Mouse (Mus musculus) E14TG2a.4 (cell line): ENCODE data around the gene Sgms1.

ENCODE experiments used
- H3K27me3 ChIP-seq: 2 replicates; pipeline ENCODE4 v1.6.1; 2014; ENCODE audit warnings: low read length, control low read depth; ENCODE audit not compliant: insufficient read depth
- H3K36me3 ChIP-seq: 2 replicates; pipeline ENCODE4 v1.6.1; 2014; ENCODE audit warnings: low read length, control low read depth; ENCODE audit not compliant: insufficient read depth
- H3K4me1 ChIP-seq: replicated peaks from 2 replicates; pipeline ENCODE4 v1.6.1; 2014; ENCODE audit warnings: low read depth, low read length, control low read depth
- H3K4me3 ChIP-seq: replicated peaks from 2 replicates; pipeline ENCODE4 v1.5.1; 2014; ENCODE audit warnings: mild to moderate bottlenecking, low read length
- H3K9me3 ChIP-seq: 2 replicates; pipeline ENCODE4 v1.6.1; 2014; ENCODE audit warnings: low read length, control low read depth
- CTCF ChIP-seq: conservative IDR thresholded peaks from 2 replicates; pipeline ENCODE4 v1.5.1; 2014; ENCODE audit warnings: low read length
- NANOG ChIP-seq: IDR thresholded peaks from 2 replicates; pipeline ENCODE4 v1.6.1; 2014; ENCODE audit warnings: borderline replicate concordance, low read length, mixed read lengths
- POU5F1 ChIP-seq: IDR thresholded peaks from 2 replicates; pipeline ENCODE4 v1.6.1; 2014; ENCODE audit warnings: low read length, borderline replicate concordance

Sgms1 gene

GRCm38 (mm10) chr19:32111866-32112790 lies 277.4 kb downstream of the Sgms1 start:
- Histone ChIP-seq H3K9me3 (no peaks in the 10 kb centered on the region), H3K4me3 (no peak overlapping the region), H3K4me1 (peaks cover 20% of the 10 kb centered on the region), H3K36me3 (no peaks in the 10 kb centered on the region), H3K27me3 (peaks cover 5% of the 10 kb centered on the region)
- TF ChIP-seq CTCF (no peak), NANOG (no peak), POU5F1 (no peak)

GRCm38 (mm10) chr19:32107771-32108306 lies 281.7 kb downstream of the Sgms1 start, which contains the start of gene Asah2:
Gene Asah2 (minus strand): TSS chr19:32108211.
- H3K9me3 ChIP-seq, result no peaks in the 10 kb centered on the region
- TF ChIP-seq POU5F1 (no peak), NANOG (no peak), CTCF (no peak)
- H3K4me3 ChIP-seq, result peak within 1 kb of the TSS; percentile 70
- H3K4me1 ChIP-seq, result peaks cover 24% of the 10 kb centered on the region
- H3K27me3 ChIP-seq, result peaks cover 28% of the 10 kb centered on the region
- H3K36me3 ChIP-seq, result no peaks in the 10 kb centered on the region

GRCm38 (mm10) chr19:32106750-32107149 lies 282.8 kb downstream of the Sgms1 start:
- Histone ChIP-seq H3K4me1 (peaks cover 32% of the 10 kb centered on the region), H3K36me3 (no peaks in the 10 kb centered on the region), H3K4me3 (no peak overlapping the region), H3K27me3 (peaks cover 28% of the 10 kb centered on the region), H3K9me3 (no peaks in the 10 kb centered on the region)
- no peak for TF ChIP-seq POU5F1
- no peak for TF ChIP-seq NANOG
- no peak for TF ChIP-seq CTCF

- no peak overlapping the region for H3K4me3 ChIP-seq
- peaks cover 18% of the 10 kb centered on the region for H3K4me1 ChIP-seq
- no peaks in the 10 kb centered on the region for H3K9me3 ChIP-seq
- TF ChIP-seq NANOG, result no peak
- TF ChIP-seq CTCF, result no peak
- no peak for TF ChIP-seq POU5F1
- H3K27me3 ChIP-seq, result peaks cover 28% of the 10 kb centered on the region
- no peaks in the 10 kb centered on the region for H3K36me3 ChIP-seq
Measured at GRCm38 (mm10) chr19:32104217-32104616, 285.3 kb downstream of the Sgms1 start.

GRCm38 (mm10) chr19:32102976-32103300 lies 286.6 kb downstream of the Sgms1 start:
- peaks cover 28% of the 10 kb centered on the region for H3K27me3 ChIP-seq
- no peaks in the 10 kb centered on the region for H3K36me3 ChIP-seq
- H3K9me3 ChIP-seq, result no peaks in the 10 kb centered on the region
- peaks cover 17% of the 10 kb centered on the region for H3K4me1 ChIP-seq
- no peak overlapping the region for H3K4me3 ChIP-seq
- TF ChIP-seq CTCF, result no peak
- TF ChIP-seq POU5F1, result no peak
- TF ChIP-seq NANOG, result 0 out of 2 replicates have a peak, but pooled peaks have one; percentile 28

GRCm38 (mm10) chr19:32102294-32102975 lies 287.1 kb downstream of the Sgms1 start:
- no peaks in the 10 kb centered on the region for H3K36me3 ChIP-seq
- TF ChIP-seq POU5F1 (no peak), CTCF (no peak), NANOG (no peak)
- H3K27me3 ChIP-seq, result peaks cover 26% of the 10 kb centered on the region
- no peaks in the 10 kb centered on the region for H3K9me3 ChIP-seq
- peaks cover 14% of the 10 kb centered on the region for H3K4me1 ChIP-seq
- H3K4me3 ChIP-seq, result no peak overlapping the region

- Histone ChIP-seq H3K9me3 (no peaks in the 10 kb centered on the region), H3K36me3 (no peaks in the 10 kb centered on the region), H3K4me3 (no peak overlapping the region), H3K4me1 (peaks cover 12% of the 10 kb centered on the region), H3K27me3 (peaks cover 2% of the 10 kb centered on the region; the same call in 1 of the 2 replicates)
- no peak for TF ChIP-seq POU5F1
- no peak for TF ChIP-seq NANOG
- TF ChIP-seq CTCF, result no peak
Measured at GRCm38 (mm10) chr19:32098582-32098981, 290.9 kb downstream of the Sgms1 start.

GRCm38 (mm10) chr19:32092358-32092757 lies 297.2 kb downstream of the Sgms1 start:
- no peak overlapping the region for H3K4me3 ChIP-seq
- no peak for TF ChIP-seq POU5F1
- no peak for TF ChIP-seq CTCF
- TF ChIP-seq NANOG, result no peak

More at GRCm38 (mm10) chr19:32092358-32092757, 297.2 kb downstream of the Sgms1 start:
- Histone ChIP-seq H3K27me3 (0 out of 2 replicates have a peak, but pooled peaks cover 2% of the 10 kb centered on the region), H3K4me1 (no peaks in the 10 kb centered on the region), H3K9me3 (no peaks in the 10 kb centered on the region), H3K36me3 (no peaks in the 10 kb centered on the region)
